Mouse (Mus musculus) embryo, embryonic 11 days (tissue): ENCODE data around the gene Utf1.

Experiments used
- DNase-seq: peaks from one replicate; pipeline ENCODE4 v3.0.0-alpha.2; 2015

Gene Utf1

GRCm38 (mm10) chr7:139943674-139944281 is at the start of gene Utf1:
TSS of gene Utf1 (plus strand) at chr7:139943789.
- DNase-seq, result peak; percentile 55

GRCm38 (mm10) chr7:139894655-139895557 is 48.7 kb upstream of the Utf1 start, which contains the start of gene Kndc1:
TSS of gene Kndc1 (plus strand) at chr7:139894696.
- peak; percentile 58 for DNase-seq

GRCm38 (mm10) chr7:139896271-139896670 is 47.3 kb upstream of the Utf1 start:
- no peak for DNase-seq

GRCm38 (mm10) chr7:139896796-139897195 is 46.8 kb upstream of the Utf1 start:
- DNase-seq, result no peak

GRCm38 (mm10) chr7:139898606-139899005 is 45.0 kb upstream of the Utf1 start:
- no peak for DNase-seq

- no peak for DNase-seq
These were observed 44.1 kb upstream of the Utf1 start for GRCm38 (mm10) chr7:139899505-139899904.

GRCm38 (mm10) chr7:139900456-139900855 is 43.1 kb upstream of the Utf1 start:
- no peak for DNase-seq

GRCm38 (mm10) chr7:139900896-139901295 is 42.7 kb upstream of the Utf1 start:
- no peak for DNase-seq

GRCm38 (mm10) chr7:139901981-139902380 is 41.6 kb upstream of the Utf1 start:
- no peak for DNase-seq

- no peak for DNase-seq
These were observed 38.3 kb upstream of the Utf1 start for GRCm38 (mm10) chr7:139905261-139905660.

GRCm38 (mm10) chr7:139905661-139906060 is 37.9 kb upstream of the Utf1 start:
- peak; percentile 74 for DNase-seq

- DNase-seq, result no peak
These were observed 35.4 kb upstream of the Utf1 start for GRCm38 (mm10) chr7:139908176-139908575.

- DNase-seq, result no peak
These were observed 34.1 kb upstream of the Utf1 start for GRCm38 (mm10) chr7:139909469-139909868.

GRCm38 (mm10) chr7:139910204-139910835 is 33.3 kb upstream of the Utf1 start:
- DNase-seq, result no peak

GRCm38 (mm10) chr7:139914141-139915047 is 29.2 kb upstream of the Utf1 start:
- DNase-seq, result peak; percentile 54

- DNase-seq, result no peak
These were observed 27.8 kb upstream of the Utf1 start for GRCm38 (mm10) chr7:139915646-139916257.

- DNase-seq, result peak; percentile 56
These were observed 27.2 kb upstream of the Utf1 start for GRCm38 (mm10) chr7:139916345-139916744.

- DNase-seq, result no peak
These were observed 25.3 kb upstream of the Utf1 start for GRCm38 (mm10) chr7:139918262-139918661.

- peak; percentile 75 for DNase-seq
These were observed 12.9 kb upstream of the Utf1 start for GRCm38 (mm10) chr7:139930732-139931131.

GRCm38 (mm10) chr7:139936705-139937104 is 6.9 kb upstream of the Utf1 start:
- no peak for DNase-seq

- no peak for DNase-seq
These were observed 6.5 kb upstream of the Utf1 start for GRCm38 (mm10) chr7:139937138-139937537.

- no peak for DNase-seq
These were observed 5.8 kb upstream of the Utf1 start for GRCm38 (mm10) chr7:139937810-139938209.
